Mouse (Mus musculus): Measurements from ENCODE around the gene Srsf2. TPM values are rescaled to one million over a fixed set of nuclear protein-coding genes. Genes with fewer than 3 reads are reported as not detected.
"Not testable (repeated sequence)": the region's sequence is repeated elsewhere in the genome, so short reads cannot be mapped to it uniquely, and the experiment has no call there.

Srsf2 gene
- total and polyA plus RNA-seq, 3 experiments, result 786 to 1,600 (median 801) TPM

GRCm38 (mm10) chr11:116850833-116851477, 1.9 kb downstream of the Srsf2 start:
- DNase-seq (ENCODE audit: low spot score), result no peak
- Histone ChIP-seq H3K27me3 (ENCODE audit: insufficient read depth, low read length) (no peaks in the 10 kb centered on the region), H3K4me1 (ENCODE audit: insufficient read depth, low read depth, low read length) (peaks cover 36% of the 10 kb centered on the region), H3K4me3 (ENCODE audit: low read depth, low read length) (peak overlapping the region; percentile 99), H3K9me3 (replicated peaks) (no peaks in the 10 kb centered on the region), H3K36me3 (replicated peaks) (peaks cover 56% of the 10 kb centered on the region)
- no peak for TF ChIP-seq GATA1 (IDR thresholded peaks at IDR 0.05; ENCODE audit: borderline replicate concordance, low read length)
- TF ChIP-seq GATA2 (IDR thresholded peaks at IDR 0.05; ENCODE audit: borderline replicate concordance, low read depth, low read length), result no peak
- TF ChIP-seq CTCF (IDR thresholded peaks at IDR 0.05; ENCODE audit: low read depth, low read length), result no peak
- no peak for TF ChIP-seq POLR2AphosphoS5 (IDR thresholded peaks at IDR 0.05; ENCODE audit: insufficient replicate concordance, low read depth, low read length)
- TF ChIP-seq TAL1 (conservative IDR thresholded peaks at IDR 0.05; ENCODE audit: low read depth, low read length), result no peak
- ATAC-seq (ENCODE audit: extremely low read depth, insufficient number of reproducible peaks, low FRiP score, poor library complexity, severe bottlenecking), result no peak

- ATAC-seq (ENCODE audit: extremely low read depth, insufficient number of reproducible peaks, low FRiP score, poor library complexity, severe bottlenecking), result no peak
Observed at GRCm38 (mm10) chr11:116850085-116850484, 2.8 kb downstream of the Srsf2 start.

GRCm38 (mm10) chr11:116849587-116849986, 3.3 kb downstream of the Srsf2 start:
- Histone ChIP-seq H3K27me3 (ENCODE audit: insufficient read depth, low read length) (no peaks in the 10 kb centered on the region), H3K4me3 (ENCODE audit: low read depth, low read length) (no peak overlapping the region; the same call in 1 of the 2 replicates), H3K4me1 (ENCODE audit: insufficient read depth, low read depth, low read length) (peaks cover 39% of the 10 kb centered on the region), H3K9me3 (replicated peaks) (no peaks in the 10 kb centered on the region), H3K36me3 (replicated peaks) (peaks cover 58% of the 10 kb centered on the region)
- ATAC-seq (ENCODE audit: extremely low read depth, insufficient number of reproducible peaks, low FRiP score, poor library complexity, severe bottlenecking) (no peak), DNase-seq (ENCODE audit: low spot score) (no peak)
- TF ChIP-seq TAL1 (conservative IDR thresholded peaks at IDR 0.05; ENCODE audit: low read depth, low read length) (no peak), GATA2 (IDR thresholded peaks at IDR 0.05; ENCODE audit: borderline replicate concordance, low read depth, low read length) (no peak), POLR2AphosphoS5 (IDR thresholded peaks at IDR 0.05; ENCODE audit: insufficient replicate concordance, low read depth, low read length) (no peak), CTCF (IDR thresholded peaks at IDR 0.05; ENCODE audit: low read depth, low read length) (no peak)

More at GRCm38 (mm10) chr11:116850085-116850484, 2.8 kb downstream of the Srsf2 start:
- H3K36me3 ChIP-seq (replicated peaks), result peaks cover 58% of the 10 kb centered on the region
- no peak for DNase-seq (ENCODE audit: low spot score)
- H3K4me1 ChIP-seq (ENCODE audit: insufficient read depth, low read depth, low read length), result peaks cover 43% of the 10 kb centered on the region
- H3K27me3 ChIP-seq (ENCODE audit: insufficient read depth, low read length), result no peaks in the 10 kb centered on the region
- H3K4me3 ChIP-seq (ENCODE audit: low read depth, low read length), result peak overlapping the region; percentile 99
- TF ChIP-seq POLR2AphosphoS5 (IDR thresholded peaks at IDR 0.05; ENCODE audit: insufficient replicate concordance, low read depth, low read length), result 0 out of 2 replicates have a peak, but pooled peaks have one; percentile 63
- no peak for TF ChIP-seq CTCF (IDR thresholded peaks at IDR 0.05; ENCODE audit: low read depth, low read length)
- H3K9me3 ChIP-seq (replicated peaks), result no peaks in the 10 kb centered on the region

DNA sequence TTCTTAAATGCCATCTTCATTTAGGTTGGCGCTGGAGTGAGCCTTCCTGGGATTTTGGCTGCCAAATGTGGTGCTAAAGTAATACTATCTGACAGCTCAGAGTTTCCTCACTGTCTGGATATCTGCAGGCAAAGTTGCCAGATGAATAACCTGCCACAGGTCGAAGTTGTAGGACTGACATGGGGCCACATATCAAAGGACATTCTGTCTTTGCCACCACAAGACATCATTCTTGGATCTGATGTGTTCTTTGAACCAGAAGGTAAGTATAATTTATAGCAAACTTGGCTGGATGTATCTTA, 4.1 kb downstream of the Srsf2 start:
- H3K27me3 ChIP-seq (ENCODE audit: insufficient read depth, low read length); ATAC-seq (ENCODE audit: extremely low read depth, insufficient number of reproducible peaks, low FRiP score, poor library complexity, severe bottlenecking); H3K9me3 ChIP-seq (replicated peaks); DNase-seq (ENCODE audit: low spot score); H3K4me3 ChIP-seq (ENCODE audit: low read depth, low read length): not testable (repeated sequence)
- 0 out of 2 replicates have a peak, but pooled peaks have one; percentile 8 for TF ChIP-seq POLR2AphosphoS5 (IDR thresholded peaks at IDR 0.05; ENCODE audit: insufficient replicate concordance, low read depth, low read length)
- Histone ChIP-seq H3K36me3 (replicated peaks) (peaks cover 58% of the 10 kb centered on the region), H3K4me1 (ENCODE audit: insufficient read depth, low read depth, low read length) (peaks cover 31% of the 10 kb centered on the region)

DNA sequence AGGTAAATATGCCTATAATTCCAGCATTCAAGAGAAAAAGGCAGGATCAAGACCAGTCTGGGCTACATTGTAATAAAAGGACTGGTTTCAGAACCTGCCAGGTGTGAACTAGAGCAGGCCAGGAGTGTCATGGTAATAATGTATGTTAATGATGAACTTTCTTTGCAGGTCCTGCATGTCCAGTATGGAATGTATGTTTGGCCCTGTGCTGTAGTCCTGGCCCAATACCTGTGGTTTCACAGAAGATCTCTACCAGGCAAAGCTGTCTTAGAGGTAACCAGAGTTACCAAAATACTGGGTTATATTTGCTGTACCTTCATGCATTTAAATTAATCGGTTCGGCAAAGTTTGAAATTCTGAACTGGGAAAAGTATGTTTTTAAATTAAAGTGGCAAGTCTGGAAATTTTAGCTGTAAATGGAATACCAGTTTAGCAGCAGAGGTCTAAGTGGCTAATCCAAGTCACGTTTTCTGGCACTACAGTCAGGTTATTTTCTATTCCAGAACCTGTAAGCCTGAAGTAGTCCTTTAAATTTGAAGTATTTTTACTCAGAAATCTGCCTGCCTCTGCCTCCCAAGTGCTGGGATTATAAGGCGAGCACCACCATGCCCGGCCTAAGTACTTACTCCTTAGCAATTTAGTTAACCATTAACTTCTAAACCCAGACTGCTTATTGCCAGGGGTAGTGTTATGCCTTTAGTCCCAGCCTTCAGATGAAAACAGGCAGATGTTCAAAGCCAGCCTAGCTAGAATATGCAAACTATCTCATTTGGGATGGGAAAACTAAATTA, 4.6 kb downstream of the Srsf2 start:
- Histone ChIP-seq H3K4me1 (ENCODE audit: insufficient read depth, low read depth, low read length) (peaks cover 31% of the 10 kb centered on the region), H3K27me3 (ENCODE audit: insufficient read depth, low read length) (no peaks in the 10 kb centered on the region), H3K4me3 (ENCODE audit: low read depth, low read length) (no peak overlapping the region), H3K36me3 (replicated peaks) (peaks cover 58% of the 10 kb centered on the region), H3K9me3 (replicated peaks) (no peaks in the 10 kb centered on the region)
- ATAC-seq (ENCODE audit: extremely low read depth, insufficient number of reproducible peaks, low FRiP score, poor library complexity, severe bottlenecking) (no peak), DNase-seq (ENCODE audit: low spot score) (no peak)
- TF ChIP-seq CTCF (IDR thresholded peaks at IDR 0.05; ENCODE audit: low read depth, low read length) (no peak), POLR2AphosphoS5 (IDR thresholded peaks at IDR 0.05; ENCODE audit: insufficient replicate concordance, low read depth, low read length) (0 out of 2 replicates have a peak, but pooled peaks have one; percentile 50)

DNA sequence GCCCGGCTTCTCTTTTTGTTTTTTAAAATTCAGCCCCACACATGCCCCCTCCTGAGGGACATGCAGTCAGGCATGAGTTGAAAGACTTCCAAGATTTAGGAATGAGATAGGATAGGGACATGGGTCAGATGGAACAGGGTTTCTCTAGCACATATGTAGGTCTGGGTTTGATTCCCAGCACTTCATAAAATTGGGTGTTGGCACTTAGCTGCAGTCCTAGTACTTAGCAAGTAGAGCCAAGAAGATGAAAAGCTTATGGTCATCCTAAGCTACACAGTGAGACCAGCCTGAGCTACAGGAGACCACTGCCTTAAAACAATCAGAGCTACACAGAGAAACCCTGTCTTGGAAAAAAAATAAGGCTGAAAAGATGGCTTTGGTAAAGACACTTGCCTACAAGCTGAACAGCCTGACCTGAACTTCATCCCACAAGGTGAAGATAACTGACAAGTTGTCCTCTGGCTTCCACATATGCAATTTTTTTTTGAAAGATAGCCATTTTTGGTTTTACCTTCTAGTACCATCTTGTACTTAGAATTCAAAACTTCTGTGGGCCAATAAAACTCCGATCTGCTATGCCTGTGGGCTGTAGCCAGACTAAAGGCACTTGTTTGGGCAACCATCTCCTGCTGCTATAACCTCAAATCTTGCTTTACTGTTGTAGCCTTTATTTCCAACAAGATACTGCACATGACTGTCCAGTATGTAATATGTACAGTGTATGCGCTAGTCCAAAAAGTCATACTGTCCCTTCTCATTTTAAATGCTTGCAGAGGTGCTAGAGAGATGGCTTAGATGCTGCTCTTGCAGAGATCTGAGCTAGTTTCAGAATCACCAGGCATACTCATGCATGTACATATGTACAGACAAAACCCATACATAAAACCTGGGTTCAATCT, 5.5 kb downstream of the Srsf2 start:
- no peak for TF ChIP-seq POLR2AphosphoS5 (IDR thresholded peaks at IDR 0.05; ENCODE audit: insufficient replicate concordance, low read depth, low read length)
- no peak for TF ChIP-seq GATA2 (IDR thresholded peaks at IDR 0.05; ENCODE audit: borderline replicate concordance, low read depth, low read length)
- no peak for TF ChIP-seq GATA1 (IDR thresholded peaks at IDR 0.05; ENCODE audit: borderline replicate concordance, low read length)
- no peak for TF ChIP-seq TAL1 (conservative IDR thresholded peaks at IDR 0.05; ENCODE audit: low read depth, low read length)
- Histone ChIP-seq H3K9me3 (replicated peaks) (no peaks in the 10 kb centered on the region), H3K4me3 (ENCODE audit: low read depth, low read length) (no peak overlapping the region), H3K4me1 (ENCODE audit: insufficient read depth, low read depth, low read length) (peaks cover 31% of the 10 kb centered on the region), H3K27me3 (ENCODE audit: insufficient read depth, low read length) (no peaks in the 10 kb centered on the region), H3K36me3 (replicated peaks) (peaks cover 58% of the 10 kb centered on the region)
- ATAC-seq (ENCODE audit: extremely low read depth, insufficient number of reproducible peaks, low FRiP score, poor library complexity, severe bottlenecking), result no peak
- no peak for DNase-seq (ENCODE audit: low spot score)

All from G1E (cell line).